Mouse (Mus musculus): ENCODE data around the gene AW551984. TPM values are rescaled to one million over a fixed set of nuclear protein-coding genes. Genes with fewer than 3 reads are reported as not detected.

The AW551984 gene
- 36.8 and 73.0 TPM in 2 replicates for polyA plus RNA-seq (2015; fragmentation: Nextera tagmentation; extraction: Ambion mirVana)

- Histone ChIP-seq H3K36me3 (ENCODE audit: control insufficient read depth, insufficient read depth) (no peaks in the 10 kb centered on the region), H3K9me3 (ENCODE audit: control insufficient read depth, low read length) (no peaks in the 10 kb centered on the region), H3K4me3 (replicated peaks; ENCODE audit: low read length) (peak within 1 kb of the TSS; percentile 42), H3K9ac (replicated peaks; ENCODE audit: low read depth, low read length) (peak within 1 kb of the TSS; percentile 43; the same call in 1 of the 2 replicates), H3K27me3 (replicated peaks; ENCODE audit: control insufficient read depth, insufficient read depth, low read length) (no peaks in the 10 kb centered on the region), H3K4me1 (replicated peaks; ENCODE audit: control insufficient read depth, insufficient read depth, low read length) (peaks cover 10% of the 10 kb centered on the region), H3K27ac (ENCODE audit: low read length) (no peak within 1 kb of the TSS), H3K4me2 (ENCODE audit: low read length) (peak within 1 kb of the TSS; percentile 63)
- ATAC-seq, result peak; percentile 29
- under 1% methylated on average over 8 of the region's 8 CpGs for WGBS
Observed at GRCm38 (mm10) chr9:39603999-39604453, at the start of gene AW551984. Gene AW551984 (minus strand): TSS chr9:39604403.

DNA sequence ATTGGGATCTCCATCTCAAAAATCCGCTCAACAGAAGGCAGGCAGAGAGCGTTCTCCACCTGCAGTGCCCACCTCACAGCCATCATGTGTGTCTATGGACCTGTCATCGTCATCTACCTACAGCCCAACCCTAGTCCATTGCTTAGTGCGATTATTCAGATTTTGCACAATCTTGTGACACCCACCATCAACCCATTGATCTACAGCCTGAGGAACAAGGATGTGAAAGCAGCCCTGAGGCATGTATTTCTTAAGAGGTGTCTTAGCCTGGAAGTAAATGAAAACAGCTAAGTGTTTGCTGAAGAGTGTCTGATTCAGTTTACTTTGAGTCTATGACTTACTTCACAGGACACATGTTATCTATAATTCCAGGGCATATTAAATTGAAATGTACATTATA lies 43.2 kb upstream of the AW551984 start:
- Histone ChIP-seq H3K27ac (ENCODE audit: low read length) (no peak overlapping the region), H3K9ac (replicated peaks; ENCODE audit: low read depth, low read length) (no peak overlapping the region), H3K9me3 (ENCODE audit: control insufficient read depth, low read length) (no peaks in the 10 kb centered on the region), H3K4me3 (replicated peaks; ENCODE audit: low read length) (no peak overlapping the region), H3K36me3 (ENCODE audit: control insufficient read depth, insufficient read depth) (no peaks in the 10 kb centered on the region), H3K27me3 (replicated peaks; ENCODE audit: control insufficient read depth, insufficient read depth, low read length) (no peaks in the 10 kb centered on the region), H3K4me1 (replicated peaks; ENCODE audit: control insufficient read depth, insufficient read depth, low read length) (no peaks in the 10 kb centered on the region), H3K4me2 (ENCODE audit: low read length) (no peak overlapping the region)
- no peak for ATAC-seq
- 93% methylated on average over 4 of the region's 4 CpGs for WGBS

GRCm38 (mm10) chr9:39644785-39645184 lies 40.6 kb upstream of the AW551984 start, which contains the start of gene Olfr961:
Gene Olfr961 (plus strand): TSS chr9:39645085.
- H3K36me3 ChIP-seq (ENCODE audit: control insufficient read depth, insufficient read depth), result no peaks in the 10 kb centered on the region
- no peak within 1 kb of the TSS for H3K4me2 ChIP-seq (ENCODE audit: low read length)
- H3K9me3 ChIP-seq (ENCODE audit: control insufficient read depth, low read length), result no peaks in the 10 kb centered on the region
- H3K4me3 ChIP-seq (replicated peaks; ENCODE audit: low read length), result no peak within 1 kb of the TSS
- H3K9ac ChIP-seq (replicated peaks; ENCODE audit: low read depth, low read length), result no peak within 1 kb of the TSS
- H3K27ac ChIP-seq (ENCODE audit: low read length), result no peak within 1 kb of the TSS
- no peak for ATAC-seq
- no peaks in the 10 kb centered on the region for H3K4me1 ChIP-seq (replicated peaks; ENCODE audit: control insufficient read depth, insufficient read depth, low read length)
- H3K27me3 ChIP-seq (replicated peaks; ENCODE audit: control insufficient read depth, insufficient read depth, low read length), result no peaks in the 10 kb centered on the region

- Histone ChIP-seq H3K4me3 (replicated peaks; ENCODE audit: low read length) (no peak overlapping the region), H3K27ac (ENCODE audit: low read length) (peak overlapping the region; percentile 65; the same call in 1 of the 2 replicates), H3K27me3 (replicated peaks; ENCODE audit: control insufficient read depth, insufficient read depth, low read length) (no peaks in the 10 kb centered on the region), H3K36me3 (ENCODE audit: control insufficient read depth, insufficient read depth) (no peaks in the 10 kb centered on the region), H3K4me2 (ENCODE audit: low read length) (no peak overlapping the region), H3K9me3 (ENCODE audit: control insufficient read depth, low read length) (no peaks in the 10 kb centered on the region), H3K9ac (replicated peaks; ENCODE audit: low read depth, low read length) (no peak overlapping the region), H3K4me1 (replicated peaks; ENCODE audit: control insufficient read depth, insufficient read depth, low read length) (no peaks in the 10 kb centered on the region)
- WGBS, result 39% methylated on average over 4 of the region's 4 CpGs
- peak; percentile 91 for ATAC-seq
Observed at GRCm38 (mm10) chr9:39633913-39634594, 29.9 kb upstream of the AW551984 start.

DNA sequence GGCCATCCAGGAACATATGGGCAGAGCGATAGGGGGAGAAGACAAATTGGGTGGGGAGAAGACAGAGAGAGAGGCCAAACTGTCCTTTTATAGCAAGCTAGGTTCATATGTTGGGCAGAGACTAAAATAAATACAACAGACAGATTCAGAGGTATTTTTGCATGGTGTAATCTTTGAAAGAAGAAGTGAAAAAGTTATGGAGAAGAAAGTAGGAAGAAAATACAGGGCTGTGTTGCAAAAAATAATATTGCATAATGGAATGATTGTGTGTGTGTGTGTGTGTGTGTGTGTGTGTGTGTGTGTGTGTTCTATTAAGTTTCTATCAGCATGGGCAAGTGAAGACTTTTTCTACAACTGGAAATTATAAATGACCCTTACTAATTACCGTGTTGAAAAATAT lies 24.9 kb upstream of the AW551984 start:
- Histone ChIP-seq H3K36me3 (ENCODE audit: control insufficient read depth, insufficient read depth) (no peaks in the 10 kb centered on the region), H3K27me3 (replicated peaks; ENCODE audit: control insufficient read depth, insufficient read depth, low read length) (no peaks in the 10 kb centered on the region), H3K4me1 (replicated peaks; ENCODE audit: control insufficient read depth, insufficient read depth, low read length) (no peaks in the 10 kb centered on the region), H3K4me3 (replicated peaks; ENCODE audit: low read length) (no peak overlapping the region), H3K4me2 (ENCODE audit: low read length) (no peak overlapping the region), H3K27ac (ENCODE audit: low read length) (no peak overlapping the region), H3K9ac (replicated peaks; ENCODE audit: low read depth, low read length) (no peak overlapping the region), H3K9me3 (ENCODE audit: control insufficient read depth, low read length) (no peaks in the 10 kb centered on the region)
- ATAC-seq, result no peak
- WGBS, result 88% methylated on average over 2 of the region's 2 CpGs

DNA sequence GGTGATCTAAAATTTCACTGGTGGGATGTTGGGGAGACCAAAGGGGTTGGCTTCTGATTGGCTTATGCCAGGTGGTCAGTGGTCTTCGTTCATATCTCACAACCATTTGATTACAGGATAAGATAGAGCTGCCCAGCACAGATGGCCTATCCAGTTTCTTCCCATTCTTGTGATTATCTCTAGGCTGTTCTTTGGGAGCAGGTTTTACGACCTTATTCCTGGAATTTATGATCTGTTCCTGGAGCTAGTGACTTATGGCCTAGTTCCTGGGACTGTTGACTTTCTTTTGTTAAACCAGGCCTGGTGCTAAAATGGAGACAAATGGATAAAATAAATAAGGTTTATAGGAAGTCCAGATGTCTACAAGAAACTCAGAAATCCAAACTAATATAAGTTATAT lies 20.5 kb upstream of the AW551984 start:
- Histone ChIP-seq H3K36me3 (ENCODE audit: control insufficient read depth, insufficient read depth) (no peaks in the 10 kb centered on the region), H3K4me1 (replicated peaks; ENCODE audit: control insufficient read depth, insufficient read depth, low read length) (no peaks in the 10 kb centered on the region), H3K27me3 (replicated peaks; ENCODE audit: control insufficient read depth, insufficient read depth, low read length) (no peaks in the 10 kb centered on the region), H3K4me3 (replicated peaks; ENCODE audit: low read length) (no peak overlapping the region), H3K4me2 (ENCODE audit: low read length) (no peak overlapping the region), H3K9ac (replicated peaks; ENCODE audit: low read depth, low read length) (no peak overlapping the region), H3K27ac (ENCODE audit: low read length) (no peak overlapping the region), H3K9me3 (ENCODE audit: control insufficient read depth, low read length) (no peaks in the 10 kb centered on the region)
- 80% methylated on average over 2 of the region's 2 CpGs for WGBS
- no peak for ATAC-seq

- Histone ChIP-seq H3K4me2 (ENCODE audit: low read length) (no peak overlapping the region), H3K27ac (ENCODE audit: low read length) (no peak overlapping the region), H3K4me1 (replicated peaks; ENCODE audit: control insufficient read depth, insufficient read depth, low read length) (no peaks in the 10 kb centered on the region), H3K9me3 (ENCODE audit: control insufficient read depth, low read length) (no peaks in the 10 kb centered on the region), H3K9ac (replicated peaks; ENCODE audit: low read depth, low read length) (no peak overlapping the region), H3K4me3 (replicated peaks; ENCODE audit: low read length) (no peak overlapping the region), H3K27me3 (replicated peaks; ENCODE audit: control insufficient read depth, insufficient read depth, low read length) (no peaks in the 10 kb centered on the region), H3K36me3 (ENCODE audit: control insufficient read depth, insufficient read depth) (no peaks in the 10 kb centered on the region)
- WGBS, result 96% methylated on average over 3 of the region's 3 CpGs
- ATAC-seq, result no peak
Observed at GRCm38 (mm10) chr9:39623783-39624182, 19.6 kb upstream of the AW551984 start.

DNA sequence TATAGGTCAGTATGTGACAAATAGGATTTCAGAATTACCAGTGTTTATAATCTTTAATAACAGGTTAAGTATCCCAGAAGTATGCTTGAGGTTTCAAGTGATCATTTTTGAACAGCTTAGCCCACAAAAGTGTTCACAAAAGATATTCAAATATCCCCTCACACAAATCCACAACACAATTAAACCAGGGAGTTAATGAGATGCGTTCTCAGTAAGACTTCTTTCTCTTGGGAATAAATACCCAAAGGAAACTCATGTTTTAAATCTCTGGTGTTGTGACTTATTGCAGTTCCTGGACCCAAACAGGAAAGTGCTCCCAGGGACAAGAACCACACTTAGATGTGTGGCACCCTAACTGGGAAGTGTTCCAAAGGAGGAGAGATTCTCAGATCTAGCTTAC lies 16.9 kb upstream of the AW551984 start, which contains the start of gene Olfr960:
Olfr960 (plus strand) TSS at position 301 of the 400 bp plus-strand sequence.
- no peak within 1 kb of the TSS for H3K4me3 ChIP-seq (replicated peaks; ENCODE audit: low read length)
- no peaks in the 10 kb centered on the region for H3K36me3 ChIP-seq (ENCODE audit: control insufficient read depth, insufficient read depth)
- 37% methylated on average over 1 of the region's 1 CpGs for WGBS
- H3K9ac ChIP-seq (replicated peaks; ENCODE audit: low read depth, low read length), result no peak within 1 kb of the TSS
- no peak within 1 kb of the TSS for H3K27ac ChIP-seq (ENCODE audit: low read length)
- H3K4me2 ChIP-seq (ENCODE audit: low read length), result no peak within 1 kb of the TSS
- H3K4me1 ChIP-seq (replicated peaks; ENCODE audit: control insufficient read depth, insufficient read depth, low read length), result no peaks in the 10 kb centered on the region
- ATAC-seq, result no peak
- no peaks in the 10 kb centered on the region for H3K9me3 ChIP-seq (ENCODE audit: control insufficient read depth, low read length)
- H3K27me3 ChIP-seq (replicated peaks; ENCODE audit: control insufficient read depth, insufficient read depth, low read length), result no peaks in the 10 kb centered on the region

DNA sequence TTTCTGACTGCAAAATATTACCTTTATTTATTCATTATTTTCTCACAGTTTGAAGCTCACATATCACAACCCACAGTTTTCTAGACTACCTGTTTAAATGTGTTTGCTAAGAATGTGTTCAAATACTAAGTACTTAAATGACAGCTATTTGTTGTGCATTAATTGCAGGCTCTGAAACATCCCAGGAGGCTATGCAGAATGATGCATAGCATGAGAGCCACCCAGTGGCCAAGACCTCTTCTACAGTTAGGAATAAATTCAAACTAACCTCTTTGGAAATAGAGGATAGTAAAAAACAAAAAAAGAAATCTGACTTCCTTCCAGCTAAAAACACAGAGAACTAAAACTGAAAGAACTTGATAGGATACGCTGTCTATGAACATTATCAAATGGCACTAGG lies 7.8 kb upstream of the AW551984 start:
- Histone ChIP-seq H3K9me3 (ENCODE audit: control insufficient read depth, low read length) (no peaks in the 10 kb centered on the region), H3K4me1 (replicated peaks; ENCODE audit: control insufficient read depth, insufficient read depth, low read length) (no peaks in the 10 kb centered on the region)

More for the DNA sequence above, 7.8 kb upstream of the AW551984 start:
- Histone ChIP-seq H3K4me3 (replicated peaks; ENCODE audit: low read length) (no peak overlapping the region), H3K27me3 (replicated peaks; ENCODE audit: control insufficient read depth, insufficient read depth, low read length) (no peaks in the 10 kb centered on the region), H3K27ac (ENCODE audit: low read length) (no peak overlapping the region), H3K9ac (replicated peaks; ENCODE audit: low read depth, low read length) (no peak overlapping the region), H3K4me2 (ENCODE audit: low read length) (no peak overlapping the region), H3K36me3 (ENCODE audit: control insufficient read depth, insufficient read depth) (no peaks in the 10 kb centered on the region)
- ATAC-seq, result peak; percentile 81
- 67% methylated on average over 1 of the region's 1 CpGs for WGBS

Data from forebrain, embryonic 16.5 days (tissue).